Mouse (Mus musculus) small intestine, adult 10 weeks (tissue): ENCODE data around the gene Cfap44. TPM values are rescaled to one million over a fixed set of nuclear protein-coding genes. Genes with fewer than 3 reads are reported as not detected.

Experiments used
- polyA plus RNA-seq: library from polyadenylated mRNA; stranded (reverse); fragments of 350-450 nt; fragmentation: Illumina TruSeq; extraction: RNeasy Lipid Tissue Mini Kit (QIAGEN cat#74804); gene quantifications from one replicate; pipeline ENCODE4 v1.2.3, GENCODE M21; 2014; ENCODE audit warnings: low replicate concordance

Gene Cfap44
- not detected for polyA plus RNA-seq

GRCm38 (mm10) chr16:44394577-44395243 lies at the start of gene Cfap44:
Gene Cfap44, plus strand, starts transcription at chr16:44394796.

GRCm38 (mm10) chr16:44347071-44347901 lies 47.3 kb upstream of the Cfap44 start, which contains the start of gene Spice1:
Gene Spice1, plus strand, starts transcription at chr16:44347121.

Other genes starting within 250 kb of the Cfap44 start
- gene Usf3, start 221.6 kb upstream of the Cfap44 start, polyA plus RNA-seq: 18.2 TPM
- 2.4 TPM for gene Sidt1, start 61.6 kb upstream of the Cfap44 start, polyA plus RNA-seq
- gene Spice1, start 47.7 kb upstream of the Cfap44 start, polyA plus RNA-seq: 11.1 TPM
- gene Boc, start 164.1 kb downstream of the Cfap44 start, polyA plus RNA-seq: 0.48 TPM